Mouse (Mus musculus) CH12.LX (cell line): Measurements from ENCODE around the gene Prr14. TPM values are rescaled to one million over a fixed set of nuclear protein-coding genes. Genes with fewer than 3 reads are reported as not detected.

Experiments
- DNase-seq: peaks from one replicate; pipeline ENCODE4 v3.0.0-alpha.2; 2013; ENCODE audit errors: extremely low read depth
- H3K27ac ChIP-seq: 2 replicates; pipeline ENCODE4 v1.5.1; 2012; ENCODE audit warnings: low read depth, mild to moderate bottlenecking, control low read depth, moderate library complexity; ENCODE audit not compliant: insufficient read depth
- H3K27me3 ChIP-seq: replicated peaks from 2 replicates; pipeline ENCODE3; 2012; ENCODE audit warnings: inconsistent platforms
- H3K36me3 ChIP-seq, 2 experiments: replicated peaks in 1 of 2; 2 replicates each; pipeline versions ENCODE3 to v1.6.1; 2012; ENCODE audit warnings: inconsistent platforms in 1 of 2, low read length in 1 of 2, mild to moderate bottlenecking in 1 of 2, mixed read lengths in 1 of 2, moderate library complexity in 1 of 2; ENCODE audit not compliant: control insufficient read depth in 1 of 2, insufficient read depth in 1 of 2
- H3K4me1 ChIP-seq, 2 experiments: 2 replicates each; pipeline ENCODE4 v1.6.1; 2012; ENCODE audit warnings: inconsistent platforms in 1 of 2, moderate library complexity in 1 of 2; ENCODE audit not compliant: insufficient read depth in 2 of 2, control insufficient read depth in 1 of 2
- H3K4me2 ChIP-seq: 2 replicates; pipeline ENCODE4 v1.6.1; 2012; ENCODE audit warnings: low read depth, mild to moderate bottlenecking, control low read depth; ENCODE audit not compliant: poor library complexity, insufficient read depth, severe bottlenecking
- H3K4me3 ChIP-seq, 3 experiments: fragments of 150-350 bp in 1 of 3; sonication (generic) in 1 of 3; replicated peaks in 1 of 3; 2 replicates each; pipeline versions ENCODE3 to v1.5.1; 2011 to 2012; ENCODE audit warnings: low read depth in 2 of 3, low read length in 2 of 3, mild to moderate bottlenecking in 2 of 3, moderate library complexity in 2 of 3, control low read depth in 1 of 3, improper control_type of control experiment in 1 of 3, inconsistent platforms in 1 of 3, mixed read lengths in 1 of 3; ENCODE audit not compliant: poor library complexity in 1 of 3
- H3K79me2 ChIP-seq: replicated peaks from 2 replicates; pipeline ENCODE4 v1.6.1; 2012; ENCODE audit warnings: mild to moderate bottlenecking, moderate library complexity; ENCODE audit not compliant: control insufficient read depth, poor library complexity, insufficient read depth, severe bottlenecking; ENCODE audit errors: extremely low read depth
- H3K9ac ChIP-seq: 2 replicates; pipeline ENCODE4 v1.6.1; 2012; ENCODE audit warnings: low read depth, mild to moderate bottlenecking, control low read depth, moderate library complexity; ENCODE audit not compliant: insufficient read depth
- H3K9me3 ChIP-seq: replicated peaks from 2 replicates; pipeline ENCODE3; 2012; ENCODE audit warnings: low read length, inconsistent platforms, mixed read lengths
- BHLHE40 ChIP-seq: IDR thresholded peaks from 2 replicates; pipeline ENCODE4 v1.6.1; 2011; ENCODE audit warnings: mild to moderate bottlenecking, low read depth, low read length, improper control_type of control experiment
- CHD1 ChIP-seq: IDR thresholded peaks from 2 replicates; pipeline ENCODE4 v1.6.1; 2012; ENCODE audit warnings: low read depth, low read length, improper control_type of control experiment, inconsistent platforms
- CHD2 ChIP-seq: IDR thresholded peaks from 2 replicates; pipeline ENCODE4 v1.6.1; 2011; ENCODE audit warnings: low read length, improper control_type of control experiment
- CTCF ChIP-seq, 2 experiments: IDR thresholded peaks in 1 of 2; conservative IDR thresholded peaks in 1 of 2; 2 replicates each; pipeline ENCODE4 v1.5.1; 2011 to 2012; ENCODE audit warnings: low read depth in 2 of 2, low read length in 2 of 2, improper control_type of control experiment in 1 of 2, inconsistent platforms in 1 of 2, mild to moderate bottlenecking in 1 of 2, moderate library complexity in 1 of 2
- E2F4 ChIP-seq: IDR thresholded peaks from 2 replicates; pipeline ENCODE4 v1.6.1; 2011; ENCODE audit warnings: low read depth, low read length, improper control_type of control experiment; ENCODE audit not compliant: insufficient replicate concordance
- ELF1 ChIP-seq: IDR thresholded peaks from 2 replicates; pipeline ENCODE4 v1.6.1; 2014; ENCODE audit warnings: low read depth, mild to moderate bottlenecking, inconsistent platforms, low read length, improper control_type of control experiment
- EP300 ChIP-seq: IDR thresholded peaks from 2 replicates; pipeline ENCODE4 v1.6.1; 2011; ENCODE audit warnings: low read length, improper control_type of control experiment
- ETS1 ChIP-seq: conservative IDR thresholded peaks from 2 replicates; pipeline ENCODE4 v1.6.1; 2012; ENCODE audit warnings: low read depth, mild to moderate bottlenecking, inconsistent platforms, low read length, improper control_type of control experiment, moderate library complexity
- GABPA ChIP-seq: IDR thresholded peaks from 2 replicates; pipeline ENCODE4 v1.6.1; 2012; ENCODE audit warnings: low read depth, low read length, improper control_type of control experiment, inconsistent platforms; ENCODE audit not compliant: insufficient replicate concordance
- HCFC1 ChIP-seq: IDR thresholded peaks from 2 replicates; pipeline ENCODE4 v1.6.1; 2012; ENCODE audit warnings: low read depth, mild to moderate bottlenecking, inconsistent platforms, low read length, improper control_type of control experiment
- IRF4 ChIP-seq: IDR thresholded peaks from 2 replicates; pipeline ENCODE4 v1.6.1; 2014; ENCODE audit warnings: low read depth, mild to moderate bottlenecking, inconsistent platforms, low read length, improper control_type of control experiment
- JUN ChIP-seq: IDR thresholded peaks from 2 replicates; pipeline ENCODE4 v1.6.1; 2011; ENCODE audit warnings: low read depth, mild to moderate bottlenecking, low read length, improper control_type of control experiment, moderate library complexity; ENCODE audit not compliant: insufficient read depth
- JUND ChIP-seq: conservative IDR thresholded peaks from 2 replicates; pipeline ENCODE4 v1.6.1; 2011; ENCODE audit warnings: low read depth, low read length, improper control_type of control experiment
- KAT2A ChIP-seq: IDR thresholded peaks from 2 replicates; pipeline ENCODE4 v1.6.1; 2012; ENCODE audit warnings: low read length, improper control_type of control experiment, inconsistent platforms; ENCODE audit not compliant: insufficient replicate concordance
- MAFK ChIP-seq: IDR thresholded peaks from 2 replicates; pipeline ENCODE4 v1.6.1; 2011; ENCODE audit warnings: low read length, improper control_type of control experiment; ENCODE audit not compliant: insufficient replicate concordance
- MAX ChIP-seq: IDR thresholded peaks from 2 replicates; pipeline ENCODE4 v1.6.1; 2011; ENCODE audit warnings: low read length, improper control_type of control experiment
- MAZ ChIP-seq: IDR thresholded peaks from 2 replicates; pipeline ENCODE4 v1.6.1; 2012; ENCODE audit warnings: low read depth, mild to moderate bottlenecking, inconsistent platforms, low read length, improper control_type of control experiment, moderate library complexity
- MEF2A ChIP-seq: IDR thresholded peaks from 2 replicates; pipeline ENCODE4 v1.6.1; 2014; ENCODE audit warnings: low read depth, mild to moderate bottlenecking, inconsistent platforms, low read length, improper control_type of control experiment, borderline replicate concordance
- MXI1 ChIP-seq: IDR thresholded peaks from 2 replicates; pipeline ENCODE4 v1.6.1; 2011; ENCODE audit warnings: mild to moderate bottlenecking, low read depth, low read length, improper control_type of control experiment
- MYC ChIP-seq: IDR thresholded peaks from 2 replicates; pipeline ENCODE4 v1.6.1; 2011; ENCODE audit warnings: low read depth, mild to moderate bottlenecking, improper control_type of control experiment, low read length
- NELFE ChIP-seq: IDR thresholded peaks from 2 replicates; pipeline ENCODE4 v1.6.1; 2011; ENCODE audit warnings: low read depth, low read length, improper control_type of control experiment
- NRF1 ChIP-seq: IDR thresholded peaks from 2 replicates; pipeline ENCODE4 v1.6.1; 2014; ENCODE audit warnings: low read depth, mild to moderate bottlenecking, inconsistent platforms, low read length, improper control_type of control experiment, moderate library complexity
- PAX5 ChIP-seq: IDR thresholded peaks from 2 replicates; pipeline ENCODE4 v1.6.1; 2012; ENCODE audit warnings: low read length, inconsistent platforms, mixed read lengths
- POLR2A ChIP-seq: IDR thresholded peaks from 2 replicates; pipeline ENCODE4 v1.6.1; 2011; ENCODE audit warnings: low read depth, mild to moderate bottlenecking, improper control_type of control experiment, low read length
- POLR2AphosphoS2 ChIP-seq: IDR thresholded peaks from 2 replicates; pipeline ENCODE4 v1.6.1; 2011; ENCODE audit warnings: low read depth, low read length, improper control_type of control experiment
- RAD21 ChIP-seq: IDR thresholded peaks from 2 replicates; pipeline ENCODE4 v1.6.1; 2011; ENCODE audit warnings: low read depth, mild to moderate bottlenecking, low read length, improper control_type of control experiment, moderate library complexity
- RCOR1 ChIP-seq: conservative IDR thresholded peaks from 2 replicates; pipeline ENCODE4 v1.6.1; 2012; ENCODE audit warnings: low read depth, mild to moderate bottlenecking, inconsistent platforms, low read length, improper control_type of control experiment
- SIN3A ChIP-seq: IDR thresholded peaks from 2 replicates; pipeline ENCODE4 v1.6.1; 2012; ENCODE audit warnings: low read length, improper control_type of control experiment, inconsistent platforms
- SMC3 ChIP-seq: IDR thresholded peaks from 2 replicates; pipeline ENCODE4 v1.6.1; 2011; ENCODE audit warnings: low read depth, low read length, improper control_type of control experiment
- TBP ChIP-seq: conservative IDR thresholded peaks from 2 replicates; pipeline ENCODE4 v1.6.1; 2011; ENCODE audit warnings: low read depth, low read length, improper control_type of control experiment
- TCF12 ChIP-seq: IDR thresholded peaks from 2 replicates; pipeline ENCODE4 v1.6.1; 2014; ENCODE audit warnings: low read depth, mild to moderate bottlenecking, inconsistent platforms, low read length, improper control_type of control experiment
- UBTF ChIP-seq: IDR thresholded peaks from 2 replicates; pipeline ENCODE4 v1.6.1; 2012; ENCODE audit warnings: low read depth, mild to moderate bottlenecking, inconsistent platforms, low read length, improper control_type of control experiment, moderate library complexity
- USF1 ChIP-seq: IDR thresholded peaks from 2 replicates; pipeline ENCODE4 v1.6.1; 2014; ENCODE audit warnings: low read depth, mild to moderate bottlenecking, inconsistent platforms, low read length, improper control_type of control experiment
- USF2 ChIP-seq: conservative IDR thresholded peaks from 2 replicates; pipeline ENCODE4 v1.6.1; 2011; ENCODE audit warnings: low read depth, low read length, improper control_type of control experiment
- ZC3H11A ChIP-seq: IDR thresholded peaks from 2 replicates; pipeline ENCODE4 v1.6.1; 2012; ENCODE audit warnings: low read depth, mild to moderate bottlenecking, inconsistent platforms, low read length, improper control_type of control experiment
- ZKSCAN1 ChIP-seq: IDR thresholded peaks from 2 replicates; pipeline ENCODE4 v1.6.1; 2012; ENCODE audit warnings: low read depth, inconsistent platforms, low read length, improper control_type of control experiment, borderline replicate concordance
- ZMIZ1 ChIP-seq: IDR thresholded peaks from 2 replicates; pipeline ENCODE4 v1.6.1; 2012; ENCODE audit warnings: low read depth, mild to moderate bottlenecking, inconsistent platforms, low read length, improper control_type of control experiment
- ZNF384 ChIP-seq: IDR thresholded peaks from 2 replicates; pipeline ENCODE4 v1.6.1; 2012; ENCODE audit warnings: low read depth, low read length, improper control_type of control experiment, inconsistent platforms
- dilution Hi-C: fragments of 300-500 bp; cut with MboI; formaldehyde crosslinking; loops from 2 replicates; pipeline ENCODE4 v1.14.3; 2020; ENCODE audit warnings: low sequenced_read_pairs; ENCODE audit not compliant: extremely low pct_unique_long_range_greater_than_20kb, extremely low pct_ligation_motif_present
- in situ Hi-C: fragments of 300-500 bp; cut with MboI; formaldehyde crosslinking; loops from 3 replicates; pipeline ENCODE4 v1.14.3; 2019; ENCODE audit warnings: low sequenced_read_pairs, low pct_ligation_motif_present, low pct_unique_long_range_greater_than_20kb, mixed read lengths
- polyA plus RNA-seq: library from polyadenylated mRNA; unstranded; fragments of >175 nt; gene quantifications from 2 replicates; pipeline ENCODE4 v1.2.1, GENCODE M21; 2012; ENCODE audit warnings: low read depth; ENCODE audit not compliant: insufficient read length
- total RNA-seq, 2 experiments: library from RNA; depleted of rRNA; stranded (reverse); fragments of 300-350 nt in 1 of 2; fragments of >200 nt in 1 of 2; gene quantifications; 2 replicates each; pipeline ENCODE4 v1.2.3; 2012 to 2014

The Prr14 gene
- total and polyA plus RNA-seq, 3 experiments = 7.6 to 31.3 (median 10.4) TPM

- peaks cover 5% of the 10 kb centered on the region for H3K79me2 ChIP-seq
- no peak within 1 kb of the TSS; the same call in 1 of the 2 replicates for H3K27ac ChIP-seq
- peaks cover 4 to 22% of the 10 kb centered on the region in 2 experiments; a peak in 2 of 4 replicates for H3K4me1 ChIP-seq
- peaks cover 8% of the 10 kb centered on the region for H3K27me3 ChIP-seq
- dilution Hi-C loops = no loop called here
- H3K9me3 ChIP-seq = no peaks in the 10 kb centered on the region
- peaks cover 11 to 31% of the 10 kb centered on the region in 2 experiments for H3K36me3 ChIP-seq
- TF ChIP-seq EP300 (no peak), NRF1 (peak; percentile 46; the same call in 1 of the 2 replicates), ZC3H11A (no peak), ZMIZ1 (peak; percentile 88), KAT2A (no peak), CTCF (conservative IDR thresholded peaks at IDR 0.05 in 1 of 2, IDR thresholded peaks at IDR 0.05 in 1 of 2; ENCODE audit: low read depth in 2 of 2, low read length in 2 of 2) (no peak; a peak in 1 of 4 replicates), MYC (peak; percentile 52; the same call in 1 of the 2 replicates), CHD2 (no peak), E2F4 (0 out of 2 replicates have a peak, but pooled peaks have one; percentile 71), TCF12 (peak; percentile 73; the same call in 1 of the 2 replicates), POLR2A (peak; percentile 92), MAX (peak; percentile 93), HCFC1 (peak; percentile 75), SMC3 (no peak), MXI1 (peak; percentile 97), NELFE (peak; percentile 93), SIN3A (peak; percentile 99), IRF4 (no peak), TBP (peak; percentile 53; the same call in 1 of the 2 replicates), MAZ (peak; percentile 2; the same call in 1 of the 2 replicates), USF1 (no peak), ELF1 (peak; percentile 95), POLR2AphosphoS2 (peak; percentile 70; the same call in 1 of the 2 replicates), JUND (no peak), BHLHE40 (peak; percentile 90), PAX5 (no peak), RCOR1 (no peak), UBTF (no peak), ZKSCAN1 (no peak), ZNF384 (no peak), RAD21 (no peak), MEF2A (peak; percentile 49; the same call in 1 of the 2 replicates), CHD1 (no peak), USF2 (no peak), MAFK (no peak), ETS1 (peak; percentile 51; the same call in 1 of the 2 replicates), GABPA (no peak), JUN (no peak)
- in situ Hi-C loops = loop anchor here (5.0 kb wide), 1 partner anchor 36 kb away; the partner anchor contains the start of gene Prr14
- peak; percentile 93 for DNase-seq
- peak within 1 kb of the TSS; percentile 56 to 82 (median 82) for H3K4me3 ChIP-seq
- peak within 1 kb of the TSS; percentile 77 for H3K4me2 ChIP-seq
- H3K9ac ChIP-seq = peak within 1 kb of the TSS; percentile 67
Measured at GRCm38 (mm10) chr7:127421388-127422191, 37.8 kb upstream of the Prr14 start, which contains the start of gene Zfp688. Zfp688 (minus strand) TSS chr7:127422068.
